Mouse (Mus musculus): ENCODE measurements around the gene Hexdc. TPM values are rescaled to one million over a fixed set of nuclear protein-coding genes. Genes with fewer than 3 reads are reported as not detected.

The Hexdc gene
- polyA plus RNA-seq, 1 experiment from 2014 or later: 10.3 TPM

DNA sequence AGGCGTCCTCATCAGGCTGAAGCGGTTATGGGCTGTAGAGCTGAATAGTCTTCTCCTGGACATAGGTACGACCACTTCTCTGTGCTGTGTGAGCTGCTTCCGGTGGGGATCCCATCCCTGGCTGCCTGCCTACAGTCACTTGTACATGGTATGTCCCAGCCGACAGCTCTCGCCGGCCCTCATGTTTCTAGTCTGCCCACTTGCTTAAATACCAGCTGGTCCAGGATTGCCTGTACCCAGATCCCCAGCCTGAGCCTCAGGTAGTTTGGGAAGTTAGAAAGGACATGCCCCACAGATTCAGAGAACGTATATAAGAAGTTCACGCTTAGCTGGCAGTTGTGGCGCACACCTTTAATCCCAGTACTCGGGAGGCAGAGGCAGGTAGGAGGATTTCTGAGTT, 15.5 kb downstream of the Hexdc start:
- Histone ChIP-seq H3K4me1 (ENCODE audit: control insufficient read depth, insufficient read depth, low read length) (no peaks in the 10 kb centered on the region), H3K4me3 (ENCODE audit: low read length) (no peak overlapping the region), H3K27me3 (ENCODE audit: control insufficient read depth, insufficient read depth, low read length) (no peaks in the 10 kb centered on the region), H3K27ac (ENCODE audit: low read depth, low read length) (no peak overlapping the region), H3K36me3 (ENCODE audit: control insufficient read depth, insufficient read depth, low read length) (peaks cover 61% of the 10 kb centered on the region), H3K9ac (ENCODE audit: low read depth, low read length) (no peak overlapping the region), H3K4me2 (replicated peaks; ENCODE audit: low read depth, low read length) (no peak overlapping the region), H3K9me3 (ENCODE audit: control insufficient read depth, low read length) (no peaks in the 10 kb centered on the region)
- WGBS: 91% methylated on average over 11 of the region's 11 CpGs
- no peak for ATAC-seq (ENCODE audit: low FRiP score, low TSS enrichment)

DNA sequence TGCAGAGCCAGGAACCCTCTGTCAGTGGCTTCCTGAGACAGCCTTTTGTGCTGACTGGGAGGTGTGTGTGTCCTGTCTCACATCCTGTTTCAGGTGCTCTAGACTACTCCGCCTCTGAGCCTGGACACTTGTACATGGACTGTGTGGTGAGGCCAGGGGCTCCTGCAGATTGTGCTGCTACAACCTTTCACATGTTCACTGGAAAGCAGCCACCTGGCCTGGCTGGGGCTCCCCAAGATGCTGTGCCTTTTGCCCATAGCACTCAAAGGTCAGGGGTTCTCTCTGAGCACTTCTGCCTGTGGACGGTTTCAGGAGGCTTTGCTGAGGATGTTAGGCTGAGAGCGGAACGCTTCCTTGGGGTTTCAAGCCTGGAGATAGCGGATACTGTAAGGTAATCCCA, 16.5 kb downstream of the Hexdc start:
- Histone ChIP-seq H3K9me3 (ENCODE audit: control insufficient read depth, low read length) (no peaks in the 10 kb centered on the region), H3K4me2 (replicated peaks; ENCODE audit: low read depth, low read length) (no peak overlapping the region), H3K27me3 (ENCODE audit: control insufficient read depth, insufficient read depth, low read length) (no peaks in the 10 kb centered on the region), H3K4me3 (ENCODE audit: low read length) (no peak overlapping the region), H3K36me3 (ENCODE audit: control insufficient read depth, insufficient read depth, low read length) (peaks cover 71% of the 10 kb centered on the region), H3K9ac (ENCODE audit: low read depth, low read length) (no peak overlapping the region), H3K27ac (ENCODE audit: low read depth, low read length) (no peak overlapping the region), H3K4me1 (ENCODE audit: control insufficient read depth, insufficient read depth, low read length) (no peaks in the 10 kb centered on the region)
- no peak for ATAC-seq (ENCODE audit: low FRiP score, low TSS enrichment)
- WGBS: 87% methylated on average over 5 of the region's 5 CpGs

DNA sequence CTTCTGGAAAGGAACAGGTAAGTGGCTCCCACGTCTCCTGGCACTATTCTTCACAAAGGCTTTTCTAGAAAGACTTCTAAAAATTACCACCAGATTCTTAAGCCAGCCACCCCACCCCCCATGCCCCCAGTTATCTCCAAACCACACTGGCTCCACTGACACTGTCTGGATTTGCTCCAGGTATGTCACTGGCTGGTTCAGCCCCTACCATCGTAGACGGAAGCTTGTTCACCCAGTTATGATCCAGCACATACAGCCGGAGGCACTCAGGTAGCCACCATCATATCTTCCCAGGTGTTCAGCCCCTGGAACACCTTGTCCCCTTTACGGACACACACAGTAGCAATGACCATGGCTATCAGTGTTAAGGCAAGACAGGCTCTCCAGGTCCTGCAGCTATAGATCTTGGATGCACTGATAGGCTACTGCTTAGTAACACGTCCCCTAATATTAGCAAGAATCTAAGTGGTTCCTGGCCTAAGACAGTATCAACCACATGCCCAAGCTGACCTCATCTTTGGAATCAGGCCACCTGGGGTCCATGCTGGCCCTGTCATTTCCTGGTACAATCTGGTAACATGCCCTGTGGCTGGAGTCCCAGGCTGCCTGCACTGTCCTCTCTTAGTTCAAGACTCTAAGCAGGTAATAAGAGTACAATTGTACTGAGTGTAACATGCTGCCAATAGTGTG, 17.2 kb downstream of the Hexdc start:
- no peaks in the 10 kb centered on the region for H3K4me1 ChIP-seq (ENCODE audit: control insufficient read depth, insufficient read depth, low read length)
- H3K4me3 ChIP-seq (ENCODE audit: low read length): no peak overlapping the region
- no peak overlapping the region for H3K9ac ChIP-seq (ENCODE audit: low read depth, low read length)
- H3K27ac ChIP-seq (ENCODE audit: low read depth, low read length): no peak overlapping the region
- H3K36me3 ChIP-seq (ENCODE audit: control insufficient read depth, insufficient read depth, low read length): peaks cover 75% of the 10 kb centered on the region
- no peak for ATAC-seq (ENCODE audit: low FRiP score, low TSS enrichment)
- no peaks in the 10 kb centered on the region for H3K27me3 ChIP-seq (ENCODE audit: control insufficient read depth, insufficient read depth, low read length)
- H3K9me3 ChIP-seq (ENCODE audit: control insufficient read depth, low read length): no peaks in the 10 kb centered on the region
- no peak overlapping the region for H3K4me2 ChIP-seq (replicated peaks; ENCODE audit: low read depth, low read length)
- 93% methylated on average over 6 of the region's 6 CpGs for WGBS

DNA sequence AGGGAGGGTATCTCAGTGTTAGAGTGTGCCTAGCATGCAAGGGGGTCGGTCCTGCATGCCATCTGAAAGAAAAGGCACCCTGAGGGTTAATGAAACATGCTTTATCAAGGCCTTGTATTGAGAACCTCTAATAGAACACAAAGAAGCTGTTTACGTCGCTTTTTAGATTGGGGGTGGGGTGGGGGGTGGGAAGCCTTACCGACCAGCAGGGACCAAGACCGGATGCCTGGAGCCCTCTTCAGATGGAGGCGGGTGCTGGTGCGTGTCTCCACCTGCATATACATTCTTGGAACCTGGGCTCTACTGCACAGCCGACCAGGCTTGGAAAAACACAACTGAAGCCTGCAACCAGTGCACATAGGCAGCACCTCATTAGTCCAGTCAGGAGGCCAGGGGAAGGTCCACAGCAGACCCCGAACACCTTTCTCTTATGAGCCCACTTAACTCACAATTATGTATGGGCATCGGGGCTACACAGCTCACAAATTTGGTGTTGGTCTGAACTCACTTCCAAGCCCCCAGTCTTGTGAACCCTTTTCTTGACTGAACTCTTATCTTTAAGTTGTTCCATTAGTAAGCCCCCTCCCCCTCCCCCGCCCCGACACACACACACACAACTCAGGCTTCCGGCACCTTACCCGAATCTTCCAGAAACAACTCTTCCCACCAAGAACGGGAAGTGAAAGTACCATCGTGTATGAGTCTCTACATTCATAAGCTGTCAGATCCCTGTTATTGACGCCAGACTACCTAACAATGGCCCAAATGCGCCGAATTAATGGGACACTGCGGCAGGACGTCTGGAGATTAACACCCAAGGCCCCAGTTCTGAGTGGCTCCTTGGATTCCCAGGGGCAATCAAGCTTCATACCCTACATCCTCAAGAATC, 24.1 kb downstream of the Hexdc start:
- WGBS: 21% methylated on average over 21 of the region's 21 CpGs
- peak overlapping the region; percentile 62 for H3K4me3 ChIP-seq (ENCODE audit: low read length)
- peaks cover 36% of the 10 kb centered on the region for H3K36me3 ChIP-seq (ENCODE audit: control insufficient read depth, insufficient read depth, low read length)
- H3K9ac ChIP-seq (ENCODE audit: low read depth, low read length): peak overlapping the region; percentile 68
- peak overlapping the region; percentile 60 for H3K27ac ChIP-seq (ENCODE audit: low read depth, low read length)
- no peaks in the 10 kb centered on the region for H3K27me3 ChIP-seq (ENCODE audit: control insufficient read depth, insufficient read depth, low read length)
- no peaks in the 10 kb centered on the region for H3K9me3 ChIP-seq (ENCODE audit: control insufficient read depth, low read length)
- H3K4me2 ChIP-seq (replicated peaks; ENCODE audit: low read depth, low read length): peak overlapping the region; percentile 77
- no peak for ATAC-seq (ENCODE audit: low FRiP score, low TSS enrichment)
- peaks cover 9% of the 10 kb centered on the region for H3K4me1 ChIP-seq (ENCODE audit: control insufficient read depth, insufficient read depth, low read length)

DNA sequence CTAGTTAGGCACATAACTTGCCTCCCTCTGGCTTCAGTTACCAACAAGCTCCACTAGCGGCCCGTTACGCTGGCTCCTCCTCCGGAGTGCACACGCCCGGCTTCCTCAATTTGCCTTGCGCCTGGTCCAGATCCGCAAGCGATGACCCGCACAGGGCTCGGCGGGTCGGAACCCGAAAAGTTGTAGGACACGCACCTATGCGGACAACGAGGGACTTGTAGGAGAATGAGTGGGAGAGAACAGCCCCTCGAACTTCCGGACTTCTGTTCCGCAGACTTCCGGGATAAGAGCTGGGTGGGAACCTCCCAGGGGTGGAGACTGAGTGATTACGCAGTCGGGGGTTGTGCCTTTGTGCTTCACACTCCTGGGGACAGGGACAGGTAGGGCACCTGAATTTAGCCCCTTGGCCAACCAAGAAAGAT, 24.8 kb downstream of the Hexdc start, which contains the start of gene Cybc1:
Cybc1 (minus strand) TSS at position 305 of the 422 bp plus-strand sequence.
- Histone ChIP-seq H3K9ac (ENCODE audit: low read depth, low read length) (peak within 1 kb of the TSS; percentile 68), H3K4me2 (replicated peaks; ENCODE audit: low read depth, low read length) (peak within 1 kb of the TSS; percentile 77), H3K4me1 (ENCODE audit: control insufficient read depth, insufficient read depth, low read length) (peaks cover 9% of the 10 kb centered on the region), H3K4me3 (ENCODE audit: low read length) (peak within 1 kb of the TSS; percentile 62), H3K36me3 (ENCODE audit: control insufficient read depth, insufficient read depth, low read length) (peaks cover 30% of the 10 kb centered on the region), H3K27me3 (ENCODE audit: control insufficient read depth, insufficient read depth, low read length) (no peaks in the 10 kb centered on the region), H3K9me3 (ENCODE audit: control insufficient read depth, low read length) (no peaks in the 10 kb centered on the region), H3K27ac (ENCODE audit: low read depth, low read length) (peak within 1 kb of the TSS; percentile 60)
- WGBS: 0% methylated on average over 23 of the region's 23 CpGs
- ATAC-seq (ENCODE audit: low FRiP score, low TSS enrichment): peak; percentile 94

DNA sequence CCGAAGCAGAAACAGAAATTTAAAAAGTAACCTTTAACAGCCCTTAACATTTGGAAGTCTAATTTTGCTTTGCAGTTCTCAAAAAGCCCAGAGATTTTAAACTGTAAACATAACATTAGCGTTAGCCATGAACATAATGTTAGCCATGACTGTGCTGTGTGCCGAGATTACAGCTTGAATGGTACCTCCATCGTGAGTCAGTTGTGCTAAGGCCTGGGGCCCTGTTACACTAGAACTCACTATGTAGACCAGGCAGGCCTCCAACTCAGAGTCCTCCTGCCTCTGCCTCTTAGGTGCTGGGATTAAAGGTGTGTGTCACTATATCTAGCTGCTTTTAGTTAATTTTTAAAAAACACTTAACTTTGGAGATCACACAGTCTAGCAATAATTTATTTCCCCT, 27.0 kb downstream of the Hexdc start:
- H3K9me3 ChIP-seq (ENCODE audit: control insufficient read depth, low read length): no peaks in the 10 kb centered on the region
- H3K4me2 ChIP-seq (replicated peaks; ENCODE audit: low read depth, low read length): no peak overlapping the region
- H3K27ac ChIP-seq (ENCODE audit: low read depth, low read length): no peak overlapping the region
- peaks cover 14% of the 10 kb centered on the region for H3K4me1 ChIP-seq (ENCODE audit: control insufficient read depth, insufficient read depth, low read length)
- WGBS: 84% methylated on average over 4 of the region's 4 CpGs
- H3K36me3 ChIP-seq (ENCODE audit: control insufficient read depth, insufficient read depth, low read length): peaks cover 9% of the 10 kb centered on the region
- H3K27me3 ChIP-seq (ENCODE audit: control insufficient read depth, insufficient read depth, low read length): no peaks in the 10 kb centered on the region
- no peak for ATAC-seq (ENCODE audit: low FRiP score, low TSS enrichment)
- H3K4me3 ChIP-seq (ENCODE audit: low read length): no peak overlapping the region
- H3K9ac ChIP-seq (ENCODE audit: low read depth, low read length): no peak overlapping the region

DNA sequence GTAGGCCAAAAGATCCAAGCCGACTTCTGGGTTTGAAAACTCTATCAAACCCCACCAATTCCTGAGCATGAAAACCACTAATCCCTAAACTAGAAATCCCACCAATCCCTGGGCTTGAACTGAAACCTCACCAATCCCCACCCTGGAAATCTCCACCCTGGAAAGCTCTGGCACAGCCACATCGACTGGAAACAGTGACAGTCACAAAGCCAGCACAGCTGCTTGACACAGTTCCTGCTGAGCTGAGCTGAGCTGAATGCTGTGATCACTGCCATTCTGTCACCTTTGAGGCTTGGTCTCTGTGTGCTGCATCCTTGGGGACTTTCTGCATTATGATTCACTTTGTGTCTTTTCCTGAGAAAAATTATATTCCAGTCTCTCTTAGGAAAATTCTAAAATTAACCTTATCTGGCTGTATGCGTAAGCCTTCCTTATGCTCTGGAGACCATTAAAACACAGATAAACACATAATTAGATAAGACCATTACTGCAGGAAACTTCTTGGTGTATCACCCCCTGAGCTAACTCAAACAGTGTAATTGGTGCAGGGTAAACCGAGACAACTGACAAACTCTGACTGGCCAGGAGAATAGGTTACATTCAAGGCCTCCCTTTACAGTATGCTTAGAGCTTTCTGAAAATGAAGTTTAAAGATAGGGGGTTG, 27.5 kb downstream of the Hexdc start:
- H3K4me3 ChIP-seq (ENCODE audit: low read length): no peak overlapping the region
- H3K27ac ChIP-seq (ENCODE audit: low read depth, low read length): no peak overlapping the region
- no peaks in the 10 kb centered on the region for H3K27me3 ChIP-seq (ENCODE audit: control insufficient read depth, insufficient read depth, low read length)
- peaks cover 16% of the 10 kb centered on the region for H3K4me1 ChIP-seq (ENCODE audit: control insufficient read depth, insufficient read depth, low read length)
- H3K9ac ChIP-seq (ENCODE audit: low read depth, low read length): no peak overlapping the region
- ATAC-seq (ENCODE audit: low FRiP score, low TSS enrichment): no peak
- H3K4me2 ChIP-seq (replicated peaks; ENCODE audit: low read depth, low read length): no peak overlapping the region
- H3K36me3 ChIP-seq (ENCODE audit: control insufficient read depth, insufficient read depth, low read length): peaks cover 5% of the 10 kb centered on the region
- 60% methylated on average over 4 of the region's 4 CpGs for WGBS
- H3K9me3 ChIP-seq (ENCODE audit: control insufficient read depth, low read length): no peaks in the 10 kb centered on the region

DNA sequence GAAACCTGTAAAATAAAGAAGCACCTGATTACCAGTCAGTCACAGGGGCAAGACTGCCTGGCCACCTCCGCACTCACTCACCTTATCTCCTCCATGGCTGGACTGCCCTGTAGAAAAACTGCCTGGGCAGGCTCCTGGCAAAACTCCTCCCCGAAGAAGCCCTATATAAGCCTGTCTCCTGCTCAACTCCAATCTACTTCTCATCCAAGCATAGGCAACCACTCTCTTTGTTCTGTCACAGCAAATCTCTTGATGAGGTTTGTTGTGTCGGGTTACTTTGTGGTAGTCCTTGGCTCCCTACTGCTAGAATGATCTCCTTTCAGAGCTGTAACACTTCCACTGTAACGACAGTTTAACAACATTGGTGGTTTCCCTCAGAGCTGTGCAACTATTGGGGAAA, 28.5 kb downstream of the Hexdc start:
- Histone ChIP-seq H3K4me1 (ENCODE audit: control insufficient read depth, insufficient read depth, low read length) (peaks cover 15% of the 10 kb centered on the region), H3K4me3 (ENCODE audit: low read length) (no peak overlapping the region), H3K27ac (ENCODE audit: low read depth, low read length) (no peak overlapping the region), H3K27me3 (ENCODE audit: control insufficient read depth, insufficient read depth, low read length) (no peaks in the 10 kb centered on the region), H3K9me3 (ENCODE audit: control insufficient read depth, low read length) (no peaks in the 10 kb centered on the region), H3K36me3 (ENCODE audit: control insufficient read depth, insufficient read depth, low read length) (no peaks in the 10 kb centered on the region), H3K4me2 (replicated peaks; ENCODE audit: low read depth, low read length) (no peak overlapping the region), H3K9ac (ENCODE audit: low read depth, low read length) (no peak overlapping the region)
- no peak for ATAC-seq (ENCODE audit: low FRiP score, low TSS enrichment)
- 34% methylated on average over 4 of the region's 4 CpGs for whole genome bisulfite sequencing
